Mouse (Mus musculus) adrenal gland, adult 2 months (tissue): ENCODE results near the gene Gatad2a. TPM values are rescaled to one million over a fixed set of nuclear protein-coding genes. Genes with fewer than 3 reads are reported as not detected.

ENCODE experiments used
- DNase-seq: peaks from one replicate; pipeline ENCODE4 v3.0.0; 2021
- polyA plus RNA-seq: library from polyadenylated mRNA; depleted of rRNA; stranded (reverse); fragments of >200 nt; gene quantifications from 2 replicates; pipeline ENCODE4 v1.2.3, GENCODE M21; 2012
- total RNA-seq, 2 experiments: library from RNA; stranded (reverse); gene quantifications; 2 replicates each; pipeline ENCODE4 v1.2.3; 2021

Gene Gatad2a
- total and polyA plus RNA-seq, 3 experiments: 102 to 116 (median 105) TPM

DNA sequence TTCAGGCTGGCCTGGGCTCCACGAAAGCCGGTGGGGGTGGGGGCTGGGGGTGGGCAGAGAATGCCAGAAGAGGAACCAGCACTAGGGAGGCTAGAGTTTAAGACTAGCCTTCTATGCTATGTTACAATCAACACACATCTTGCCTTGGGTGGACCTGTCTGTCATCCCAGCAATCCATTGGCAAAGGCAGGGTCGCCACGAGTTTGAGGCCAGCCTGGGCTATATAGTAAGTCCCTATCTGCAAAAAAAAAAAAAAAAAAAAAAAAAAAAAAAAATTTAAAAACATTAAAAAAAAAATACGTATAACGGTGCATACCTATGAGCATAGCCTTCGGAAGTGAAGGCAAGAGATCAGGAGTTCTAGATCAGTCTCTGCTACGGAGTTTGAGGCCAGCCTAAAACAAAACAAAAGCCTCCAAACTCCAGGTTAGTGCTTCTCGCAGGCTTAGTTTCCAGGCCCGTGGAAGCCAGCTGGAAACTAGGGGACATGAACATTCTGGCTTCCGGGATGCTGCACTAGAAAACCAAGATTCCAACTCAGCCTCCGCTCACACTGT is 95.2 kb downstream of the Gatad2a start:
- DNase-seq: no peak

DNA sequence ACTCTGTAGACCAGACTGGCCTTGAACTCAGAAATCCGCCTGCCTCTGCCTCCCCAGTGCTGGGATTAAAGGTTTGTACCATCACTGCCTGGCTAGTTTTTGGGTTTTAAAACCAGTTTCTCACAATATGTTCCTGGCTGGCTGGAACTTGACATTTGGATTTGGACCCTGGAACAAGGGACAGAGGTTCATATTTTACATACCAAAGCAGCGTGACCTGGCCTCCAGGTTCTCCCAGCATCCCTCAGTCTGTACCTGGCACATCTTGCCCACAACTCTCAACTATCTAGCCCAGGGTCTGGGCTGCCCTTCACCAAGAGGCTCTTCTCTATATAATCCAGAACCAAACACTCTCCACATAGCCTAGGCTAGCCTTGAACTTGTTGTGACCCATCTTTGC is 96.3 kb downstream of the Gatad2a start:
- no peak for DNase-seq

DNA sequence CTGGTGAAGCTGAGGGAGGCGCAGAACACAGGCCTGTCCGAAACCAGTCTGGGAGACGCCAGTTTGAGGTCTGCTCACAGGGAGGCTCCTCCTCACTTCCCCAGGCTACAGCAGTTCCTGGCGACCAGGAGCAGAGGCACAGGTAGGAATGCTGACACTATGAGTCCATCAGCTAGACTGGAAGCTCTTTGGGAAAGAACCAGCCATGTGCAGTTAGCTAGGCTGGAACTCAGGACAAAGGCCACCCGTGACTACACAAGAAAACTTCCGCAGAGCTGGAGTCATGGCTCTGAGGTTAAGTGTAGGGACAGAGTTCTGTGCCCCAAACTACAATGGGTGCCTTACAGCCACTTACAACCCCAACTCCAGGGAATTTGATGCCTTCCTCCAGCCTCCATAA is 98.3 kb downstream of the Gatad2a start:
- no peak for DNase-seq

DNA sequence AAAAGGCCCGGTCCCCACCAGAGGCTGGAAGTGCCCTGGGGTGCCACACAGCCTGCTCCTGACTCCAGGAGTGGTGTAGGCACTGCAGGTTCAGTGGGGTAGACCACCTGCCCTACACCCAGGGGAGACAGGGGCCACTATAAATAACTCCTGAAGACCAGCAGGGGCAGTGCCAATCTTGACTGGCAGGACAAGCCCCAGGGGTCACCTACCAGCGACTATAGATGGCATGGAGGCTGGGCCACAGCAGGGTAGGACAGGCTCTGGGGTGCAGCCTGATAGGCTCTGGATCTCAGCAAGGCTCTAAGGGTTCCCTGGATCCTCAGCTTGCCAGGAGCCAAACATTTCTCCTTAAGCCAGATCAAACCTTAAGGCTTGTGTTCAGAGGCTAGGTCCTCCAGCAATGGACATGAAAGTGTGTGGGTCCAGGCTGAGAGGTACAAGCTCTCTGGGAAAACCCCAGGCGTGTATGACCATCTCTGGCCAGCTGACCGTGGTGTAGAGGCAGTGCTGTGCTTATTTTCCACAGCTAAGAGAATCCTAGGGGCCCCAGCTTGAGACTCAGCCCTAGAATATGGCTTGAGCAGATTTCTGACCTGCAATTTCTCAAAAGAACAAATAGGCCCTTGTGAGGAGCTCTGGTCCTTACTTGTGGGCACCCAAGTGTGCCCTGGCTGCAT is 100.3 kb downstream of the Gatad2a start:
- DNase-seq: no peak

DNA sequence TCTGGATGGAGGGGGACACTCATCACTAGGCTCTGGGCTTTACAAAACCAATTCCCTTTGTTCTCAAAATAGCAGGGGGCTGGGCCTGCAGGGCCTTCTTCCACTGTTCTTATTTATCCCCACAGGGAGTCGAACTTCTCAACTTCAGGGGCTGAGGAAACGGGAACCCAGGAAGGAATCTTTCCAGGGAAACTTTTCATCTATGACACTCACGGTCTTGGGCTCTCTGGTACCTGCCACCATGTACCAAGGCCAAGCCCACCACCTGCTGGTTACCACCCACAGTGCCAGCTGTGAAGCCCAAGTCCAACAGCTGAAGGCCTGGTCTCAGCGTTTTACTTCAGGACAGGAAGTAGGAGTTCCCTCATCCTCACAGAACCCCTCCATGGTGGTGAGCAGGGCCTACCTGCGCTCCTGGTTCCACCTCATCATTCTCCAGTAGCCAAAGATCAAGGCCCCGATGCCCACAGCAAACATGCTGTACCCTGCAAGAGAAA is 101.3 kb downstream of the Gatad2a start:
- DNase-seq: no peak

DNA sequence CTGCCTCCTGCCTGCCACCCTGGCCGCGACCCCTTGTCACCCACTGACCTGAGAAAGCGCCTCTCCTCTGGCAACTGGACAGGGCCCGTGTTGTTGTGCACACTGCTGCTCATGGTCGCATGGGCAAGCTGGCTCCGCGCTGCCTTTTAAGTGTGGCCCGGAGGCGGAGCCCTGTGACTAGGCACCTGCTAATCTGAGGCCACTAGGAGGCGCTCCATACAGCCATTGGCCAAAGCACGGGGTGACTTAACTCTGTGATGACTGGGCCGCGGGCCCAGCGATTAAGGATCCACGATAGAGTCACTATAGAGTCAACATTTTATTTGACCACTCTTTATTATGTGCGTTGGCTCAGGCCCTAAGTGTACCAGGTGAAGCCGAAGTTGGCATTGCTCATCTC is 102.3 kb downstream of the Gatad2a start:
- DNase-seq: peak; percentile 34

DNA sequence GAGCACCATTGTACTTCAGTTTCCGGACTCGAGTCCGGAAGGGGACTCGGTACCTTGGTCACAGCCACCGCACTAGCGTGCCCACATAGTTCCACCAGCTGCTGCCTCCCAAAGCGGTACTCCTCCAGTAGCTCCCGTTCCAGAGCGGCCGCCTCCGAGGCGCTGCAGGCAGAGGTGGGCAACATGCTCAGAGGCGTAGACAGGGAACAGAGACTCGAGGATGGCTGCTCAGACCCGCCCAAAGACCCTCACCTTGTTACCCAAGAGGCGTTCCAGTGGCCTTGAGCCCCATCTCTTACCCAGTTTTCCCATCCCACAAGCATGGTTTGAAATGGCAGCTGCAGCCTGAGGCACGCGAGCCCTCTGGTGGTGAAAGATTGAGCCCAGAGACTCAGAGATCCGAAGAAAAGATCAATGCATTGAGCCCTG is 105.4 kb downstream of the Gatad2a start:
- peak; percentile 35 for DNase-seq

DNA sequence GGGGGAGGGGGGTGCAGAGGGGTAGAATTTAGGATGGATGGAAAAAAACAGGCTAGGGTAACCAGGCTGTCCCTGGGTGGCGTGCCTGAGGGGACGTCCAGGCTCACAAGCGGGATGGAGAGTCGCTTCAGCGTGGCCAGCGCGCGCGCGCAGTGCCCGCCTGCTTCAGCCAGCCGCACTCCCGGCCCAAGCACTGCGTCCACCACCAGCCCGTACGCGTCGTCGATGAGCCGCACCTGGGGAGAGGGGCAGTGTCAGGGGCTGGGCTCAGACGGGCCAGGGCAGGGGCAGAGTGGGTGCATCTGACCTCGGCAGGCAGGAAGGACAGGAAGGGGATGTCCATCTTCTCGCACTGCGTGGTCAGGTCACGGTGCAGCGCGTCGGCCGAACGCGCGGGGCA is 107.3 kb downstream of the Gatad2a start:
- DNase-seq: peak; percentile 24

DNA sequence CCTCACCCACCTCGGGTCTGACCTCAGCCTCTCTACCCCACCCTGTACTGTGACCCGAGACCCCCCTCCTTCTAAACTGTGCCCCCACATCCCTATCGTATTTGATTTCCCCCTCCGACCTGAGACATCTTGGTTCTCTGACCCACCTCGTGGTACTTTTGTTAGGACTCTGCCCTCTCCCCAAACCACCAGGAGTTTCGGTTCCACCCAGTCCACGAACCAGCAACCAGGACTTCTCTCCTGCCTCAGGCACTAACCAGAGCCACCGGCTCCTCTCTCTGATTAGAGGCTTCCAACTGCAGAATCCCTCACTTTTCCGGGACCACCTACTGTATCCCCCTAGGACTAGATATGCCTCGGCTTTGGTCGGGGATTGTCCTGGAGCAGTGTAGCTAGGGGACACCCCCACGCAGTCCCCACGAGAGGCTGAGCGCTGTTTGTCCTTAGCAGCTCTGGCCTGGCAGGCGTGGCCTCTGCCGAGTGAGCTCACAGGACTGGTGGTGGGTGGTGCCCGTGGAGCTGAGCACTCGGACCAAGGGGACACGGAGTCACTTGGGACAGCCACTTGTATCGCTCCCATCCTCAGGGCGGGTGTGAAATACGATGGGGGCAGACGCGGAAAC is 107.8 kb downstream of the Gatad2a start:
- DNase-seq: peak; percentile 60

DNA sequence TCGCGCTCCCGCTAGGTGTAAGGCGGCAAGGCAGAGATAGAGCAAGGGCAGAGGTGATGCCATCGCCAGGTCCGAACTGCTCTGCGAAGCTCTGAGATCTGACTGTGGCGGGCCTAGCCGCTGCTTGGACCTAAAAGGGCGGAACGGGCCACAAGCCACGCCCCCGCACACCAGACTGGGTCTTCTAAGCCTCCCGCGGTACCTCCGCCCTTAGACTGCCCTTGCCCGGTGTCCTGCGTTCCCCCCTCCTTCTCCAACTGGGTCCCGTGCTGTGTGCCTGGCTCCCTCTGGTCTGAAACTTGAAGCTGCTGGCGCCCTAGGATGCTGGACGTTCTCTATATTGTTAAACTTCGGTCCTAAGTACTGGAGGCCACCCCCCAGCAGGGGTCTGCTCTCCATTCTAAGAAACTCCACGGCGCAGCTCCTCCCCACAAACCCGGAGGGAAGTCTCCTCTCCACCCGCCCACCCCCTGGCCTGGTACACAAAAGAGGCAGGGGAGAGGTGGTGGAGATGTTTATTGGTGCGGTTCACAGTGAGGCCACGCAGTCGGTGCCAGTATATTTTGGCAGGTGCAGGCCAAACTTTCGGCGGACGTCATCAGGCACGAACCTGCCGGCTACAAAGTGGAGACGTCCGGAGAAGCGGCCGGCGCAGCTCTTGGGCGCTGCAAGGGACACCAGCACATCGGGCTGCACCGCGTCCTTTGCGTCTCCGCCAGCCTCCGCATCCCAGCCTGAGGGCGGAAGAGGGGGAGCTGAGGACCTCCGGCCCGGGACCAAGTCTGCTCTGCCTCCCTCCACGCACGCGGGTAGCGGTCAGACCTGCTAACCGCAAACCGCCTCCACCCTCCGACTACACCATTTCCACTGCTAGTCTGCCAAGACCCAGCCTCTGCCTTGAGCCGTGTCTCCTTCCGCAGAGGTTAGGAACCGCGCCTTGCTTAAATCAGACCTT is 108.6 kb downstream of the Gatad2a start, which contains the start of gene Cilp2:
Gene Cilp2, minus strand, starts transcription at position 399 of the 955 bp plus-strand sequence.
- DNase-seq: peak; percentile 43

DNA sequence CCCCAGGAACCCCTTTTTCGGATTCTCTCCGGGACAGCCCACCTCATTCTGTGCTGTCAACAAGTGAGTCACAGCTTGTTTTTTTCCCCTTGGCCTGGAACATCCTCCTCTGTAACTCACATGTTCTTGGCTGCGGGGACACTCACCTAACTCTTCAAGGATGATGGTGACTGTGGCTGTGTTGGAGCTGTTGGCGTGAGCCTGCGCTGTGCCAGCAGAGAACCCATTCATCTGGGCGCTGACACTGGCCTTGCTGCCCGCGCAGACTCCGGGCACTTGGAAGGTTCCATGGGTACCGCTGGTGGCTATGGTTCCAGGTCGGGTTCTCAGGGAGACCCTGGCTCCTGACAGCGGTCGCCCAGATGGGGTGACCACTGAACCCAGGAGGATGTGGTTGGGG is 112.0 kb downstream of the Gatad2a start:
- DNase-seq: peak; percentile 73

DNA sequence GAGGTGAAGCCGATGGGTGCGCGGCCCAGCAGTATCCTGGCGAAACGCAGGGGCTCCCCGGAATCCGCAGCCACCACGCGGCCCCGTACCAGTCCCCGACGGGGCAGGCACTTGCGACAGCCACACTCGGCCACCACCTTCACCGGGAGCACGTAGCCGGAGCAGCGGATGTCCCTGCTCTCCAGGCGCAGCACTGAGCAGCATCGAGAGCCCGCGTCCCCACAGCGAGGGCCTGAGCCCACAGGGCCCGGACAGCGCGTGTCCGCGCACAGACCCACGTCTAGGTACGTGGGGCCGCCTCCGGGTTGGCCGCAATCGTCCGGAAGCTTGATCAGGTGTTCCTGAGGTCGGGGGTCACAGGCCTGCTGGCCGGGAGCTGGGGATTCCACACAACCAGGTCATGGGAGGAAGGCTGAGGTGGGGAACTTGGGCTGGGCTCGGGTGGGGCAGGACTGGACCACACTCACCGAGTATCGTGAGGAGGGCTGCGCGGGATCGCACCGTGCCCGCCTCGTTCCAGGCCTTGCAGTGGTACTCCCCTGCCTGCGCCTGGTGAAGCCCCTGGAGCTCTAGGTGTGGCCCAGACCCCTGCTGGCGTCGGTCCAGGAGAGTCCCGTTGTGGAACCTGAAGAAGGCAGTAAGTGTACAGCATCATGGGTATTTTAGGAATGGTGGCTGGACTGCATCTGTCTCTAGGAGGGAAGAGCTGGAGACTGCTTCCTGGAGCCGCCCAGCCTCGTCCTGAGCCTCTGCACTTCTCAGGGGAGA is 113.2 kb downstream of the Gatad2a start:
- DNase-seq: no peak

DNA sequence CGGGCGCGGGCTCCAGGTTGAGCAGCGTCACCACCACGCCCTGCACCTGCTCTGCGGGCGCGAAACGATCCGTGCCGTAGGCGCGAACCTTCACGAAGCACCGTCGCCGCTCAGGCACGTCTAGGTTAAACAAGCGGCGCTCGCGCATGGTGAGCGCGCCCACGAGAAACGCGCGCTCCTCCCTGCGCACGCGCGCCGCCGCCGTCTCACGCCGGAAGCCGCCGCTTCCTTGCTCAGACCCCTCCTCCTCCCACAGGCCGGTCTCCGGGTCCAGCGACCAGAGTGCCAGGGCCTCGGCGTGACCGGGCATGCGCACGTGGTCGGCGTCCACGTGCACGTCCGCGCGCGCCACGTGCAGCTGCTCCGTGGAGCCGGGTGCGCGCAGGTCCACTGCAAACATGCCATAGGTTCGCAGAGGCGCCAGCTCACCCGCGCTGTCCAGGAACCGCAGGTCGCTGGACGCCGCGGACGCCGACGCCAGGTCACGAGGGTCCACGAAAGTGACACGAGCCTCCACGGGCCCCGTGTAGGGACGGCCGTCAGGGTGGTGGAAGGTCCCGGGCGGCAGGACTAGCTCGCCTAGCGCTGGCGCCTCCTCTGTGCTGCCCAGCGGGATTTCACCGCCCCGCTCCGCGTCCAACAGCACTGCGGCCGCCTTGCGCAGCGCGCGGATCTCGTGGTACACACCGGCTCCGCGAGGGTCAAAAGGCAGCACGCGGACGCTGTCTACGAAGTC is 114.0 kb downstream of the Gatad2a start:
- DNase-seq: peak; percentile 44

DNA sequence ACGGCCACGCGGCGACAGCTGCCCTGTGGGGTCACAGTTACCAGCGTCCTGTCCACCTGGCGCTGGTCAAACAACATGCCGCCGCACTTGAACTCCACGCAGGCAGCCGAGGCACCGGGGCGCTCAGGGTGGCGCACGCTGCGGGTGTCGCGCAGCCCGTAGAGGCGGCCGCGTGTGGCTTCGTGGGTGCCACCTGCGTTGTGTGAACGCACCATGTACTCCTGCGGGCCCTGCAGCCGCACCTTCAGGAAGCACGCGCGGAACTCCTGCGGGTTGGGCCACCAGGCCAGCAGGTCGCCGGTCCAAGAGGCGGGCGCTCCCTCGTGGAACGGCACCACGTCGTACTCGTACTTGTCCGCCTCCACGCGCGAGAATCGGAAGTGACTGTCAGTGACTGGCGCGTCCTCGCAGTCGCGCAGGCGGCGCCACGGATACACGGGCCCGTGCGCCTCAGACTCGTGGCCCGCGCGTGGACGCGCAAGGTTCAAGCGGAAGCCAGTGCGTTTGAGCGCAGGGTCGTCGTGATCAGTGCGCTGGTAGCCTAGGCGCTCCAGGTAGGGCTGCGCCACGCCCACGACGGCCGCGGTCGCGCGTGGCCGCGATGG is 114.8 kb downstream of the Gatad2a start:
- no peak for DNase-seq

DNA sequence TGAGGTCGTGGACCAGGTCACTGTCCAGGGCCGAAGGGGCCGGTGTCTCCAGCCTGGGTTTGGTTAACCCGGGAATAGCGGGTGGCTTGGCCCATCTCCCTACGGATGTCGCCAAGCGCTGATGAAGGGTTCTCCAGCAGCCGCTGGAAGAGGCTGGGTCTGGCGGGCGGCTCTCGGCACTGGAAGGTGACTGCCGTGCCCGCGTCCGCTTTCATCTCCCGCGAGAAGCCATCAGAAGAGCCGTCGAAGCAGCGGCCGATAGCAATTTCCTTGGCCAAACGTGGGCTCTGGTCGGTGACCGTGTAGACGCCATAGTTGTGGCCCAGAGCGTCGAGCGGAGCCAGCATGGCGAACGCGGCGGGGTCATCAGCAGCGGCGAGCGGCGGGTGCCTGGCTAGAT is 115.3 kb downstream of the Gatad2a start:
- DNase-seq: no peak

DNA sequence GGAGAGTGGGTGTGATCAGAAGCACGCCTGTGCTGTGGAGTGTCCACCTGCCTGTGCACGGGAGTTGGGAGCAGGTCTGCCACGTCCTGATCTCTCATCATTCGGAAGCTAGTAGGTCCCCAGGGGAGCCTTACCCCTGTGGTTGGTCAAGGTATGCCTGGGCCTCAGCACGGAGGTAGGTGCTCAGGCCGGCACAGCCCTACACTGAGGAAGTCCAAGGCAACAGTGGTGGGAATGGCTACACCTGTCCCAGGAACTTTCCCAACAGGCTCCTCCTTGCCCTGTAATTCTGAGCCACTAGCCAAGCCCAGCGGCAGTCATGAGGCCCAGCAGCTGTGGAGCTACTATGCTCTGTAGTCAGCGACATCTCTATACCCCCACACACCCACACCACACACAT is 116.5 kb downstream of the Gatad2a start:
- DNase-seq: no peak

DNA sequence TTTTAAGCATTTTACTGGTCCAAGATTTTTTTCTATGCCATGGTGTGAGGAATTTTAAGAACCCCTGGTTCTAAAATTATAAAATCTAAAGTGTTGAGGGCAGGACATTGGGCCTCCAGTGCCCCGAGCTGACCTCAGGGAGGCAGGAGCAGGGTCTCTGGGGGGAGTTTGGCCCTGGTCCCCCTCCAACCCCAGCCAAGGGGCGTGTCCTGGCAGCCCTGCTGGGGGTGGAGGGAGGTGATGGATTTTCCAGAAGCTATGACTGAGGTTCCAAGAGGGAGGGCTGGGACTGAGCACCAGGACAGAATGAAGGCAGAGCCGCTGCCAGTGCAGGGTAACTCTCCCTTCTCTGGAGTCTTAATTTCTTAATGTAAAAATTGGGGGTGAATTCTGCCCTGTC is 118.2 kb downstream of the Gatad2a start:
- DNase-seq: no peak

DNA sequence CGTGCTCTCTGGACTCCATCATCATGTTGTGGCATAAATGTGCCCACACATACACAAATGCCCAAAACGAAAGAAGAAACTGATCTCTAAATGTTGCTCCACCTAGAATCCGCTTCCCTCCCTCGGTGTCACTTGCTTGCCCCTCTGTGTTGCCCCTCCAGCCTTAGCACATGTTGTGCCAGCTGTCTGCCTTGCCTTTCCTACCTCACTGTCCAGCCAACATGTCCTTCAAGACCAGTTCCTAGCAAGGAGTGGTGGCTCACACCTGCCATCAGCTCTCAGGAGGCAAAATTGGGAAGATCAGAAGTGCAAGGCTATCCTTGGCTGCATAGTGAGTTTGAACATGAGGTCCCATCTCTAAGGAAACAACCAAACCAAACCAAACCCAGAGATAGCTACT is 118.8 kb downstream of the Gatad2a start:
- DNase-seq: no peak

DNA sequence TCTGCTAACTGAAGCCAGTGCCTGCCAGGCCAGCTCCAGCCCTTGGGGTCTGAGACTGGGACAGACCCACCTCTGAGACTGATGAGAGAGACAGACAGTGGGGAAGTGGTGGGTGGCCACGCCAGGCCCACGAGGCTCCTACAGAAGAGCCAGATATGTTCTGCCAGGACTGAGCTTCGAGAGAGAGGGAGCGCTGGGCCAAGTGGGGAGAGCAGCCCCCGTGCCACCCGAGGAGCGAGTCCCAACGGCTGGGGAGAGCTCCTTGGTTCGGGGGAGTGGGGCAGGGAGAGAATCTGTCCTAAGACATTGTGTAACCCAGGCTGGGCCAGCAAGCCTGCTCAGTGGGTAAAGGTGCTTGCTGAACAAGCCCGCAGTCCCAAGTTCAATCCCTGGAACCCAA is 119.2 kb downstream of the Gatad2a start:
- no peak for DNase-seq

DNA sequence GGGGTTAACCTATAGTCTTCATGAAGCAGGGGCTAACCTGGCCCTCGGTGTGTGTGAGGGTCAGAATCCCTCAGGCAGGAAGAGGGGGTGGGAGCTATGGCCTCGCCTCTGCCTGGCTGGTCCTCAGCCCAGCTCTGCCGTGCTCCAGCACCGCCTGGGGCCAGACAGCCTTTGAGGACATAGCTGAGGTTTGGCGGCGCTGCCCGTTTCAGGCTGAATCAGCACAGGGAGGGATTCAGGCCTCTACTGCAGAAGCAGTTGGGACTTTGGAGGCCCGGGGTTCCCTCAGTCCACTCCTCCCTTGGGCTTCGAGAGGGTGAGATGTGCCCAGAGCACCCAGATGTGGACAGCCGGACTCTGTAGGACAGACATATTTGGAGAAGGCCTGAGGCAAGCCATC is 120.1 kb downstream of the Gatad2a start:
- DNase-seq: no peak
